ENCODE assay signal across 8 mouse cellular contexts in the genomic region with DNA sequence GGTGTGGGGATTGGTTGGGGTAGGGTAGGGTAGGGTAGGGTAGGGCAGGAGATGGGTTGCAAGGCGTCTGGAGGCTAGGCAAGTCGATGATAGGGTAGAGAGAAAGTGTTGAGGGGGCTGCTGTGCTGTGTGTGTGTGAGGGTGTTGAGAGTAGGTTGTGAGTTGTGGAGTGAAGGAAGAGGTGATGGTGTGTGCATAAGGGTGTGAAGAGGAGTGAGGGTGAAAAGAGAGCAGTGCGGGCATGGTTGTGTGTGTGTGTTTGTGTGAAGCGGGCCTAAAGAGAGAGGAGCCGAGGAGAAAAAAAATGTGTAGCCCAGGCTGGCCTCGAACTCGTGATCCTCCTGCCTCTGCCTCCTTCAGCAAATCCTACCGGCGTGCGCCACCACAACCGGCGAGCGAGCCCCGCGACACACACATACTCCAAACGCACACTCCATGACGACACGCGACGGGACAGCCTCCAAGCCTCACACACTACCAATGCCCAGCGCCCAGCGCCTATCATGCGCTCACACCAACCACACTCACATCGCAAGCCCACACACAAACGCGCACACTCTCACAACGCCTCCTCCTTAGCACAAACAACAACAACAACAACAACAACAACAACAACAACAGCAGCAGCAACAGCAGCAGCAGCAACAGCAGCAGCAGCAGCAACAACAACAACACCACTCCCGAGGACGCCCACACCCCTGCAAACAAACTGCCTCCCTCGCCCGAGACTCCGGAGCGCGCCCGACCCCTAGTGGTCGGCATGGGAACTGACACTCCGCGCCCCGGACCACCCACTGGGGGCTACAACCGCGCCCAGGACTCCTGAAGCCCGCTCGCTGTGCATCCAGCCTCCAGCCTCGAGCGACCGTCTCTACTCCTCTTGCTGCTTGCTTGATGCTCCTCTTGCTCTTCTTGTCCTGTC. TPM values are rescaled to one million over a fixed set of nuclear protein-coding genes. Genes with fewer than 3 reads are reported as not detected.
DNase-seq lines count a peak whose midpoint lies in the region; ATAC-seq lines count a peak whose summit lies in the region.

No protein-coding gene starts in this region.

- no peaks in the 10 kb centered on the region for H3K27me3 ChIP-seq in hindbrain, embryonic 11.5 days (ENCODE audit: control insufficient read depth, insufficient read depth, low read length)

- no peak overlapping the region for H3K27ac ChIP-seq in hindbrain, embryonic 11.5 days (ENCODE audit: low read depth, low read length)

- WGBS in hindbrain, embryonic 11.5 days: 2% methylated on average over 46 of the region's 46 CpGs

- H3K9ac ChIP-seq in hindbrain, embryonic 11.5 days (ENCODE audit: low read depth, low read length): peak overlapping the region; percentile 55

- DNase-seq in Muller cell, postnatal 12 days (ENCODE audit: inconsistent ontology term): peak; percentile 93
- peak; percentile 98 for DNase-seq in cerebellum, adult 9-11 months
- DNase-seq in frontal cortex, adult 2 months (ENCODE audit: extremely low spot score in 1 of 2, low spot score in 1 of 2): peak; percentile 98 to 100
- DNase-seq in hindbrain, embryonic 11.5 days (ENCODE audit: low spot score): peak; percentile 95
- peak; percentile 99 to 100 for DNase-seq in layer of hippocampus, postnatal 14 days (ENCODE audit: low spot score in 2 of 2)
- peak; percentile 97 for DNase-seq in lung, postnatal 14 days
- peak; percentile 68 for DNase-seq in retina, adult 2 months (ENCODE audit: low read depth, low spot score)
- DNase-seq in thymus, postnatal 36 days: peak; percentile 94 to 97

- peak; percentile 99 for ATAC-seq in hindbrain, embryonic 11.5 days (ENCODE audit: low FRiP score)

- no peaks in the 10 kb centered on the region for H3K36me3 ChIP-seq in hindbrain, embryonic 11.5 days (ENCODE audit: control insufficient read depth, insufficient read depth, low read length)

- peak overlapping the region; percentile 46 for H3K4me3 ChIP-seq in hindbrain, embryonic 11.5 days (ENCODE audit: low read depth, low read length)

- H3K4me2 ChIP-seq in hindbrain, embryonic 11.5 days (replicated peaks; ENCODE audit: low read depth, low read length): peak overlapping the region; percentile 51

- H3K9me3 ChIP-seq in hindbrain, embryonic 11.5 days (ENCODE audit: control insufficient read depth, low read length): no peaks in the 10 kb centered on the region

- no peaks in the 10 kb centered on the region for H3K4me1 ChIP-seq in hindbrain, embryonic 11.5 days (replicated peaks; ENCODE audit: control insufficient read depth, insufficient read depth, low read length)

RNA-seq across cellular contexts. Expression of a gene that starts 55.6 kb away (rescaled TPM):
- polyA plus RNA-seq in frontal cortex, adult 2 months (2012; rRNA removed): 21.1 and 24.6 TPM in 2 replicates
- polyA plus RNA-seq in hindbrain, embryonic 11.5 days (2014; fragmentation: Nextera tagmentation; extraction: Ambion mirVana): 177 and 195 TPM in 2 replicates
- total RNA-seq in layer of hippocampus, postnatal 14 days (2021): 10 to 100 TPM; 20.6 to 31.0 TPM
